Mouse (Mus musculus) fat pad, adult 2 months (tissue): ENCODE measurements around the gene Litaf.

Experiments used
- DNase-seq: peaks from one replicate; pipeline ENCODE4 v3.0.0-alpha.2; 2011; ENCODE audit warnings: low read depth, low spot score; ENCODE audit errors: extremely low read depth

The Litaf gene

GRCm38 (mm10) chr16:10923561-10923960, 142.4 kb downstream of the Litaf start:
- no peak for DNase-seq

- no peak for DNase-seq
These were observed 146.1 kb downstream of the Litaf start for GRCm38 (mm10) chr16:10919856-10920255.

- peak; percentile 34 for DNase-seq
These were observed 149.7 kb downstream of the Litaf start for GRCm38 (mm10) chr16:10916271-10916670.

- no peak for DNase-seq
These were observed 150.9 kb downstream of the Litaf start for GRCm38 (mm10) chr16:10915066-10915465.

GRCm38 (mm10) chr16:10911061-10911460, 154.9 kb downstream of the Litaf start:
- no peak for DNase-seq

GRCm38 (mm10) chr16:10910541-10910940, 155.4 kb downstream of the Litaf start:
- DNase-seq: no peak
